Mouse (Mus musculus) limb, embryonic 15.5 days (tissue): ENCODE measurements around the gene Rapsn. TPM values are rescaled to one million over a fixed set of nuclear protein-coding genes. Genes with fewer than 3 reads are reported as not detected.
"Not testable (repeated sequence)": the region's sequence is repeated elsewhere in the genome, so short reads cannot be mapped to it uniquely, and the experiment has no call there.

Experiments used
- ATAC-seq: fragments of 200-750 bp; cut with Nextera tagmentation; 2 replicates; pipeline ENCODE4 v1.8.0; 2017; ENCODE audit warnings: low read depth, moderate TSS enrichment; ENCODE audit not compliant: insufficient number of reproducible peaks, low FRiP score, low TSS enrichment
- H3K27ac ChIP-seq: fragments of 300-500 bp; sonication (generic); 2 replicates; pipeline ENCODE4 v1.5.1; 2015; ENCODE audit warnings: moderate library complexity, mild to moderate bottlenecking, inconsistent platforms
- H3K27me3 ChIP-seq: fragments of 300-500 bp; sonication (generic); 2 replicates; pipeline ENCODE4 v1.6.1; 2015; ENCODE audit warnings: inconsistent platforms
- H3K36me3 ChIP-seq: fragments of 300-500 bp; sonication (generic); 2 replicates; pipeline ENCODE4 v1.6.1; 2015; ENCODE audit warnings: inconsistent platforms
- H3K4me1 ChIP-seq: fragments of 300-500 bp; sonication (generic); 2 replicates; pipeline ENCODE4 v1.6.1; 2015; ENCODE audit warnings: inconsistent platforms
- H3K4me2 ChIP-seq: fragments of 300-500 bp; sonication (generic); 2 replicates; pipeline ENCODE4 v1.6.1; 2015; ENCODE audit warnings: mild to moderate bottlenecking, inconsistent platforms
- H3K4me3 ChIP-seq: fragments of 300-500 bp; sonication (generic); 2 replicates; pipeline ENCODE4 v1.5.1; 2015; ENCODE audit warnings: mild to moderate bottlenecking, inconsistent platforms
- H3K9ac ChIP-seq: fragments of 300-500 bp; sonication (generic); 2 replicates; pipeline ENCODE4 v1.6.1; 2015; ENCODE audit warnings: inconsistent platforms
- H3K9me3 ChIP-seq: fragments of 300-500 bp; sonication (generic); 2 replicates; pipeline ENCODE4 v1.6.1; 2016; ENCODE audit warnings: inconsistent platforms
- WGBS: fragments of 180-500 bp; shearing (Covaris S2); methylation state at CpG from one replicate; pipeline ENCODE4 v1.1.7; 2015; 5-methylcytosine and 5-hydroxymethylcytosine counted together
- polyA plus RNA-seq: library from polyadenylated mRNA; unstranded; fragments of >200 nt; fragmentation: Nextera tagmentation; extraction: Ambion mirVana; gene quantifications from 2 replicates; pipeline ENCODE4 v1.2.1, GENCODE M21; 2015

Gene Rapsn
- 16.2 and 30.5 TPM in 2 replicates for polyA plus RNA-seq

DNA sequence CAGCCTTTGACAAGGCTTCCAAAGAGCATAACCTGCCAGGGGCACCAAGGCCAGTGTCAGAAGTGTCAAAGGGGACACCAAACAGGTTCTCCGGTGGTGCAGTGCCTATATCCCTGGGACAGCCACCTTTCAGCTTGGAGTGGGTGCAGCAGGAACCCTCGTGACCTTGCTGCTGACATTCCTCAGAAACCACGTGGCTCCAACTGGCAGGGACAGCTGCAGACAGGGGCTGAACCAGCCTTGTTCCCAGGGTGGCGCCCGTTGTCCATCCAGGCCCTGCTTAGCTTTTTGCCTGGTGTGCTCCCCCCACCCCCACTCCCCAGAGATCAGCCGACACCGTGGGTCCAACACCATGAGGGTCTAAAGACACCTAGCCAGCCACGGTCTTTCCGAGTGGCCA lies at the start of gene Rapsn:
TSS of gene Rapsn (plus strand) at position 236 of the 400 bp plus-strand sequence.
- WGBS, result 61% methylated on average over 9 of the region's 9 CpGs
- no peaks in the 10 kb centered on the region for H3K9me3 ChIP-seq
- no peaks in the 10 kb centered on the region for H3K27me3 ChIP-seq
- 0 out of 2 replicates have a peak, but pooled peaks have one; percentile 36 for ATAC-seq
- no peaks in the 10 kb centered on the region for H3K36me3 ChIP-seq
- H3K4me2 ChIP-seq, result no peak within 1 kb of the TSS
- no peak within 1 kb of the TSS for H3K4me3 ChIP-seq
- no peak within 1 kb of the TSS for H3K27ac ChIP-seq
- no peak within 1 kb of the TSS for H3K9ac ChIP-seq
- no peaks in the 10 kb centered on the region for H3K4me1 ChIP-seq

DNA sequence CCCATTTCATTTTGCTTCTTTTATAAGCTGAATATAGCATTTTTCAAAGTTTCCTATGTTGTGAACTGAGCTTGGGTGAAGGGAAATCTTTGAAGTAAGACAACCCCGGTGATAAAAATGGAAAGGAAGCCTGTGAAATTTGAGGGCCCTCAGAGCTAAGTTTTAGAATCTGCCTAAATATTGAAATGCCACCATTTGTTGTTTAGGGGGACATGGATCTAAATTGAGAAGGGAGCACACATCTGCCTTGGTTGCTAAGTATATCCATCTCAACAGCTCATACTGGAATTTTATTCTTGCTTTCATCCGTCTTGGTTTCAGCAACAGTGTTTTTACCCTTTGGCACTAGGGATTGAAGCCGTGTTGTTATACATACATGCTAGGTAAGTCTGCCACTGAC lies 49.4 kb upstream of the Rapsn start:
- H3K27ac ChIP-seq, result no peak overlapping the region
- H3K4me1 ChIP-seq, result no peaks in the 10 kb centered on the region
- no peaks in the 10 kb centered on the region for H3K9me3 ChIP-seq
- no peaks in the 10 kb centered on the region for H3K27me3 ChIP-seq
- no peak overlapping the region for H3K9ac ChIP-seq
- 76% methylated on average over 3 of the region's 3 CpGs for WGBS
- no peak for ATAC-seq
- no peak overlapping the region for H3K4me3 ChIP-seq
- no peaks in the 10 kb centered on the region for H3K36me3 ChIP-seq
- no peak overlapping the region for H3K4me2 ChIP-seq

DNA sequence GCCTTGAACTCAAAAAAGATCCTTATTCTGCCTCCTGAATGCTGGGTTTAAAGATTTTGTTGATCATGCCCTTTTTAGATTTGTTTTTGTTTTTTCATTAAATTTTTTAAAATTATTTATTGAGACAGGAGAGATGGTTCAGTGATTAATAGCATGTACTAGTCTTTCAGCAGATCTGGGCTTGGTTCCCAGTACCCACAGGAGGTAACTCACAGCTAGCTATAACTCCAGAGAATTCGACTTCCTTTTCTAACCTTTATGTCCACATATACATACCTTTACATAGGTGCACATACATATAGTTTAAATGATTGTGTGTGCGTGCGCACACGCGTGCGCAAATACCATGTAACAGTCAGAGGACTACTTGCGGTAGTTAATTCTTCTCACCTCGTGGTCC lies 26.9 kb upstream of the Rapsn start:
- Histone ChIP-seq H3K4me3 (no peak overlapping the region), H3K9me3 (no peaks in the 10 kb centered on the region), H3K27ac (no peak overlapping the region), H3K27me3 (no peaks in the 10 kb centered on the region), H3K4me2 (no peak overlapping the region), H3K4me1 (no peaks in the 10 kb centered on the region), H3K36me3 (peaks cover 79% of the 10 kb centered on the region), H3K9ac (no peak overlapping the region)
- 97% methylated on average over 8 of the region's 8 CpGs for WGBS
- ATAC-seq, result no peak

DNA sequence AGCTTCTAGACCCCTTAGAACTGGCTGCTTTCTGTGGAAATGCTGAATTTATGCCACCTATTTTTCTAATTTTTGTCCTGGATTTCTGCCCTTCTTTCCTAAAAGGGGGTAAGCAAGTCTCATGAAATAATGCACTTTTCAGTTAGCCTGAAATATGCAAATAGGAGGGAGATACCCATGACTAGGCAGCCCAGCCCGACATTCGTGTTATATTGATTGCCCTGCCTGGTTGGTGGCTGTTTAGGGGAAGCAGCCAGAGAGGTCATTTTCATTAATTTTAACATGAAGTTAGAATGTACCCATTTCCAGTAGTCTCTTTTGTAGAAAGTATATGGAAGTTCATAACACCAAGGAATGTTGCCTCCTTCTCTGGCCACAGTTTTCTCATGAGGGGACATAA lies 21.5 kb upstream of the Rapsn start:
- Histone ChIP-seq H3K4me2 (no peak overlapping the region), H3K36me3 (peaks cover 70% of the 10 kb centered on the region), H3K27ac (no peak overlapping the region), H3K9me3 (no peaks in the 10 kb centered on the region), H3K27me3 (no peaks in the 10 kb centered on the region), H3K4me3 (no peak overlapping the region), H3K9ac (no peak overlapping the region), H3K4me1 (no peaks in the 10 kb centered on the region)
- WGBS, result 84% methylated on average over 2 of the region's 2 CpGs
- ATAC-seq, result no peak

DNA sequence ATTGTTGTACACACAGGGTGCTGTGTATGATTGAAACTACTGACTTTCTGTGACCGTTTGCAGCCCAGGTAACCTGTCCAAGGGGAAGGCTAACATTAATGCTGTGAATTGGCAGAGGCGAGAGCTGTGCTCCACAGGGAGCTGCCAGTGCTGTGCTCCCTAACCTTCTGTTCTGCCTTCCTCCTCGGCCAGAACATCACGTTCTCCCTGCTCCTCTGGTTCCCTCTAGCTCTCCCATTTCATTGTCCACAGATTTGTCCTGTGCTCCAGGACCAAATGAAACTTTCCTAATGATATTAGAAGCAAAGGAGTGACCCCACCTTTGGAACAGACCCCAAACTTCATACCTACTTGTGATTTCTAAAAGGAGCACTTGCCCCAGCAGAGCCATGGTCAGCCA lies 20.0 kb upstream of the Rapsn start:
- Histone ChIP-seq H3K4me2 (no peak overlapping the region), H3K36me3 (peaks cover 64% of the 10 kb centered on the region), H3K9me3 (no peaks in the 10 kb centered on the region), H3K9ac (no peak overlapping the region), H3K4me3 (no peak overlapping the region), H3K4me1 (no peaks in the 10 kb centered on the region), H3K27ac (no peak overlapping the region; the same call in 1 of the 2 replicates), H3K27me3 (no peaks in the 10 kb centered on the region)
- no peak for ATAC-seq
- WGBS, result 82% methylated on average over 4 of the region's 4 CpGs

DNA sequence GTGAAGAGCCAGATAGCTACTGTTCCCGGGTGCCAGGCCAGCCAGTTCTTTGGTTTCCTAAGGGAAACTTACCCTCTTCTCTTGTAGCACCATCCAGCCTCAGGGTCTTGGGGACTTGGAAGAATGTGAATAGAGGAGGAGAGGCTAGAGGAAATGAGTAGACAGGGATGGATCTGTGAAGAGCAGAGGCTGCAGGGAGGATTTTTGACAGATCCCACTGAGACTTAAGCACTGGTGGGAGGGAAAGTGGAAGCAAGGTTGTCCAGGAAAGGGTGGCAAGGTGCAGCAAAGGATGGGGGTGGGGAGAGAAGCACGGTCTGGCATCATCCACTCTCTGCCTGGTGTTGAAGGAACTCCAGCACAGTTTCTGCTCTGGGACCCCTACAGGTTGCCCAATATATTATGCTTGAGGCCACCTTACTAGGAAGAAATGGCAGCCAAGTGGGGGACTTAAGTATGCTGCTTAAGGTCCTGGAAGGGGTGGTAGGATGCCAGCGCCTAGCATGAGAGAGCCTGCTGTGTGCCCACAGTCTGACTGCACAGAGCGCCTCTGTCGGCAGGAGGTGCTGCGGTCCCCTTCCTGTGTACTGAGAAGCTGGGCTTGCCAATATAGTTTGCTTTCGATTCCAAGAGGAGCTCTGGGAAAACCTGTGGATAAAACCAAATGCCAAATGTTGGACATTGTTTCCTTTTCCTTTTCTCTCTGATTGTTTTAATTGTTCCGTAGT lies 17.2 kb upstream of the Rapsn start:
- 76% methylated on average over 8 of the region's 8 CpGs for WGBS
- no peak for ATAC-seq
- peaks cover 49% of the 10 kb centered on the region for H3K36me3 ChIP-seq

DNA sequence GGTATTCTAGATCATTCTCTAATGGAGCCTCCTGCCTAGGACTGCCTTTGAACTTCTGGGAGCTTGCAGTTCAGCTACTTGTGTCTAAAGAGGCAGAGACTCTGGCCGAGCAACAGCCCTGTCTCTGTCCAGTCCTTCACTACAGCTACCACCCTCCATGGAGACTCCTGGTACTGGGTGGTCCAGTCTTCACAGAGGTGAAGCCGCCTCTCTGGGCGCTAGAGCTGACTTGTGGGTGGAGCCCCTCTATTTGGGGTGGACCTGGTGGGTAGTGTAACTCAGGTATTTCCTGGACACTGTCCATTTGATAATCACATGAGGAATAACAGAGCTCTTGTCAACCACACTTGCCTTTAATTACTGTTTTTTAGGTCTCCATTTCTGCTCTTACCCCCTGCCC lies 15.5 kb upstream of the Rapsn start:
- H3K27me3 ChIP-seq, result no peaks in the 10 kb centered on the region
- no peak for ATAC-seq
- H3K9ac ChIP-seq, result no peak overlapping the region
- H3K4me2 ChIP-seq, result no peak overlapping the region
- no peak overlapping the region for H3K4me3 ChIP-seq
- H3K9me3 ChIP-seq, result no peaks in the 10 kb centered on the region
- peaks cover 32% of the 10 kb centered on the region for H3K36me3 ChIP-seq
- 97% methylated on average over 3 of the region's 3 CpGs for WGBS
- no peak overlapping the region for H3K27ac ChIP-seq
- no peaks in the 10 kb centered on the region for H3K4me1 ChIP-seq

More for the DNA sequence above, 17.2 kb upstream of the Rapsn start:
- H3K9ac ChIP-seq, result no peak overlapping the region
- H3K27ac ChIP-seq, result no peak overlapping the region
- H3K9me3 ChIP-seq, result no peaks in the 10 kb centered on the region
- H3K4me3 ChIP-seq, result no peak overlapping the region
- H3K27me3 ChIP-seq, result no peaks in the 10 kb centered on the region
- no peaks in the 10 kb centered on the region for H3K4me1 ChIP-seq
- no peak overlapping the region for H3K4me2 ChIP-seq

DNA sequence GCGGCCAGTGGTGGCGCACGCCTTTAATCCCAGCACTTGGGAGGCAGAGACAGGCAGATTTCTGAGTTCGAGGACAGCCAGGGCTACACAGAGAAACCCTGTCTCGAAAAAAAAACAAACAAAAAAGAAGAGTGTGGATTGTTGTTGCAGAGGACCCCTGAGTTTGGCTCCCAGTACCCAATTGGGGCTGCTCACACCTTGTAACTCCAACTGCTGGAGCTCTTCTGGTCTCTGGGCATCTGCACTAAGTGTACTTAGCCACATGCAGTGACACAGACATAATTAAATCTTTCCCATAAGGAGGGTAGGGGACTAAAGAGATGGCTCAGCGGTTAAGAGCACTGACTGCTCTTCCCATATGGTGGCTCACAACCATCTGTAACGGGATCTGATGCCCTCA lies 13.2 kb upstream of the Rapsn start:
- not testable (repeated sequence) for ATAC-seq
- 96% methylated on average over 7 of the region's 7 CpGs for WGBS

DNA sequence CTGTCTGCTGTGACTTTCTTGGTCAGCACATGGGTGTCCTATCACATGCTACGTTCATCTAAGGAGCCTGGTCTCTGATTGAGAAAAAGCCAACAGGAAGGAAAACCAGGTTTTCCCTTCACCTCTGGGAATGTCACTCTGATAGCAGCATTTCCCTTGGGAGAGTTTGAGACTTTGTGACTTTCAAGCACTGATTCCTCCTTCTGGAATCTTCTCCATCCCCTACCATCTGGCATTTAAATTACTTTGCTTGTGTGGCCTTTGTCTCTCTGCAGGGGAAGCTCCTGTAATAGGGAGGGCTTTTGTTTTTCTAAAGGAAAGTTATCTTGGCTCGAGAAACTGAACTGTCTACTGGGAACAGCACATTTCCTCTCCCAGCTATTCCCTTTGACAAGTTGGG lies 12.3 kb upstream of the Rapsn start:
- Histone ChIP-seq H3K9me3 (no peaks in the 10 kb centered on the region), H3K36me3 (peaks cover 18% of the 10 kb centered on the region), H3K4me1 (0 out of 2 replicates have a peak, but pooled peaks cover 3% of the 10 kb centered on the region), H3K4me2 (no peak overlapping the region), H3K27ac (no peak overlapping the region), H3K9ac (no peak overlapping the region), H3K27me3 (no peaks in the 10 kb centered on the region), H3K4me3 (no peak overlapping the region)
- ATAC-seq, result no peak
- 73% methylated on average over 2 of the region's 2 CpGs for WGBS

More for the DNA sequence above, 13.2 kb upstream of the Rapsn start:
- H3K4me2 ChIP-seq, H3K9ac ChIP-seq, H3K27ac ChIP-seq, H3K4me1 ChIP-seq, H3K4me3 ChIP-seq, H3K9me3 ChIP-seq, H3K27me3 ChIP-seq: not testable (repeated sequence)
- peaks cover 18% of the 10 kb centered on the region for H3K36me3 ChIP-seq

DNA sequence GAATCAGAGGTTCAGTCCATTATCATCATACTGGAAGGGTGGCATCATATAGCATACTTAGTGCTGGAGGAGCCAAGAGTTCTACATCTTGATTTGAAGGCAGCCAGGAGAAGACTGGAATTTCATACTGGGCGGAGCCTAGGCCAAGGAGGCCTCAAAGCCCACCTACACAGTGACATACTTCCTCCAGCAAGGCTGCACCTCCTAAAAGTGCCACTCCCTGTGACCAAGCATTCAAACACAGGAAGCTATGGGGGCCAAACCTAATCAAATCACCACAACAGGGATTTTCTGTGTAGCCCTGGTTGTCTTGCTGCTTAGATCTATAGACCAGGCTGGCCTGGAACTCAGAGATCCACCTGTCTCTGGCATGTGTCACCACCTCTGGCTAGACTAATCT lies 11.5 kb upstream of the Rapsn start:
- Histone ChIP-seq H3K27me3 (no peaks in the 10 kb centered on the region), H3K36me3 (peaks cover 15% of the 10 kb centered on the region), H3K4me3 (no peak overlapping the region), H3K4me2 (no peak overlapping the region), H3K27ac (no peak overlapping the region), H3K9ac (no peak overlapping the region), H3K9me3 (no peaks in the 10 kb centered on the region), H3K4me1 (0 out of 2 replicates have a peak, but pooled peaks cover 3% of the 10 kb centered on the region)
- WGBS, result 95% methylated on average over 1 of the region's 1 CpGs
- ATAC-seq, result no peak

DNA sequence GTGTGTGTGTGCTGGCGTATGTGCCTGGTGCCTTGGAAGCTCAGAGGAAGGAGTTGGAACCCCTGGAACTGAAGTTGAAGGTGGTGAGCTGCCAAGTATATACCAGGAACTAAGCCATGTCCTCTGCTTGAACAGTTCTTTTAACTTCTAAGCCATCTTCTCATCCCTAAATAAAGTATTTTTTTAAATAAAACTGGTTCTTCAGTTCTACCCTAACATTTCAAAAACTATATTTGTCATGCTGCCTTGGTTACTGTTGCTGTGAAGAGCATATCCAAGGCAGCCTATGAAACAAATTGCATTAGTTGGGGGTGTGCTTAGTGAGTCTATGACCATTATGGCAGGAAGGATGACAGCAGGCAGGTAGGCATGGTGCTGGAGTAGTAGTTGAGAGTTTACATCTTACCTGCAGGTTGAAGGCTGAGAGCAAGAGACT lies 10.3 kb upstream of the Rapsn start:
- ATAC-seq, result no peak
- Histone ChIP-seq H3K4me3 (no peak overlapping the region), H3K9me3 (no peaks in the 10 kb centered on the region), H3K4me2 (no peak overlapping the region), H3K36me3 (peaks cover 9% of the 10 kb centered on the region), H3K27me3 (no peaks in the 10 kb centered on the region), H3K27ac (no peak overlapping the region), H3K4me1 (0 out of 2 replicates have a peak, but pooled peaks cover 3% of the 10 kb centered on the region), H3K9ac (no peak overlapping the region)
- 97% methylated on average over 1 of the region's 1 CpGs for WGBS

DNA sequence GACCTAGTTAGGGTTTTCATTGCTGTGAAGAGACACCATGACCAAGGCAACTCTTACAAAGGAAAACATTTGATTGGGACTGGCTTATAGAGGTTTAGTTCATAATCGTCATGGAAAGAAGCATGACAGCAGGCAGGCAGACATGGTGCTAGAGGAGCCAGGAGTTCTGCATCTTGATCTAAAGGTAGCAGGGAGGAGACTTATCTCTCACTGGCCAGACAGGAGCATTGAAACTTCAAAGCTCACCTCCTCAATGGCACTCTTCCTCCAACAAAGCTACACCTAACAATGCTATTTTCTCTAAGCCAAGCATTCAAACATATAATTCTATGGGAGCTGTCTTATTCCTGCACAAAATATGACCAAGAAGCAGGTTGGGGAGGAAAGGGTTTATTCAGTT lies 8.9 kb upstream of the Rapsn start:
- 88% methylated on average over 1 of the region's 1 CpGs for WGBS
- H3K4me3 ChIP-seq, result no peak overlapping the region
- H3K27ac ChIP-seq, result no peak overlapping the region
- no peak overlapping the region for H3K9ac ChIP-seq
- 0 out of 2 replicates have a peak, but pooled peaks cover 3% of the 10 kb centered on the region for H3K4me1 ChIP-seq
- H3K27me3 ChIP-seq, result no peaks in the 10 kb centered on the region
- H3K4me2 ChIP-seq, result no peak overlapping the region
- no peak for ATAC-seq
- H3K9me3 ChIP-seq, result no peaks in the 10 kb centered on the region
- no peaks in the 10 kb centered on the region for H3K36me3 ChIP-seq
